Mouse (Mus musculus): Measurements from ENCODE around the gene Sp110. TPM values are rescaled to one million over a fixed set of nuclear protein-coding genes. Genes with fewer than 3 reads are reported as not detected.
"Not testable (repeated sequence)": the region's sequence is repeated elsewhere in the genome, so short reads cannot be mapped to it uniquely, and the experiment has no call there.

Gene Sp110
- 1.9 and 2.1 TPM in 2 replicates for polyA plus RNA-seq (2015; fragmentation: Nextera tagmentation; extraction: Ambion mirVana)

- not testable (repeated sequence) for DNase-seq (ENCODE audit: low spot score); H3K27ac ChIP-seq; H3K36me3 ChIP-seq (ENCODE audit: insufficient read depth, low read length); H3K9me3 ChIP-seq (replicated peaks; ENCODE audit: low read length); H3K4me3 ChIP-seq (replicated peaks; ENCODE audit: low read depth, low read length); ATAC-seq (replicated peaks; ENCODE audit: low FRiP score, low read depth); H3K4me1 ChIP-seq (replicated peaks; ENCODE audit: insufficient read depth, low read length); H3K9ac ChIP-seq (ENCODE audit: low read depth, low read length); H3K4me2 ChIP-seq (ENCODE audit: low read length); H3K27me3 ChIP-seq (ENCODE audit: insufficient read depth, low read length)
- 70% methylated on average over 16 of the region's 17 CpGs for WGBS
Observed at GRCm38 (mm10) chr1:85598271-85599012, at the start of gene Sp110. Gene Sp110, minus strand, starts transcription at chr1:85598817.

DNA sequence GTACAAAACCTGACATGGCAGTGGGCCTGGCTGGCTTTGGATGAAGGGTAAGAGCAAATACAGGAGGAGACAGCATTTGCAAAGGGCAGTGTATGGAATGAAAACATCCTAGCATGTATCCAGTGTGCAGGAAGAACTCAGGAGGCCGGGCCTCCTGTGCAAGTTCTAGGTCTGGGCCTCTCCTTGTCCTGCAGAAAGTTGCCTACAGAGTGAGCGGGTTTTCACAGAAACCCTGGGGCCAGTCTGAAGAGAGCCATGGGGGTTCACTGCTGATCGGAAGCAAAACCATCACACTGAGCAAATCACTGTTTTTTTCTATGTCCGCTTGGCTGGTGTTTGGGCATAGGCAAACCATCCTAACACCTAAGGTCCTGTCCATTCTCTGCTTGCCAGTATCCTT is 39.5 kb upstream of the Sp110 start:
- H3K4me3 ChIP-seq (replicated peaks; ENCODE audit: low read depth, low read length); H3K4me2 ChIP-seq (ENCODE audit: low read length); ATAC-seq (replicated peaks; ENCODE audit: low FRiP score, low read depth); H3K27ac ChIP-seq; DNase-seq (ENCODE audit: low spot score); H3K36me3 ChIP-seq (ENCODE audit: insufficient read depth, low read length); H3K4me1 ChIP-seq (replicated peaks; ENCODE audit: insufficient read depth, low read length); H3K9me3 ChIP-seq (replicated peaks; ENCODE audit: low read length); H3K27me3 ChIP-seq (ENCODE audit: insufficient read depth, low read length); H3K9ac ChIP-seq (ENCODE audit: low read depth, low read length): not testable (repeated sequence)
- 79% methylated on average over 4 of the region's 4 CpGs for WGBS

DNA sequence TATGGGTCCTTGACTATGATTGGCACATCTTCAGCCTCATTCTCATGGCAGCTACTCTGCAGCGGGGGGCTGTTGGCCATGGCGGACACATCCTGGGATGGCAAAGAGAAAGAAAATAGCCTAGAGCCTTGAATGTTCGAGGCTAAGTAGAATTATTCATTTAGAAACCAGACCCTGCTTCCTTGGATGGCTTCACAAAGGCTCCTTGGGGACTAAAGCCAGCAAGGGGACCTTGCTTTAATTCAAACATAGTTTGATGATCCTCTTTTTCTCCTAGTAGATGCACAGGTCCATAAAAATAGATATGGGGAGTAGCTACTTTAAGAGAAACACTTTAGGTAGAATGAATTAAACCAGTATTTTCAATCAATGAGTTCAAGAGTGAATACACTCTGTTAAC is 38.3 kb upstream of the Sp110 start:
- H3K4me1 ChIP-seq (replicated peaks; ENCODE audit: insufficient read depth, low read length); H3K9ac ChIP-seq (ENCODE audit: low read depth, low read length); H3K27me3 ChIP-seq (ENCODE audit: insufficient read depth, low read length); H3K27ac ChIP-seq; H3K36me3 ChIP-seq (ENCODE audit: insufficient read depth, low read length); ATAC-seq (replicated peaks; ENCODE audit: low FRiP score, low read depth); H3K9me3 ChIP-seq (replicated peaks; ENCODE audit: low read length); H3K4me3 ChIP-seq (replicated peaks; ENCODE audit: low read depth, low read length); H3K4me2 ChIP-seq (ENCODE audit: low read length); DNase-seq (ENCODE audit: low spot score): not testable (repeated sequence)
- WGBS, result 51% methylated on average over 3 of the region's 3 CpGs

DNA sequence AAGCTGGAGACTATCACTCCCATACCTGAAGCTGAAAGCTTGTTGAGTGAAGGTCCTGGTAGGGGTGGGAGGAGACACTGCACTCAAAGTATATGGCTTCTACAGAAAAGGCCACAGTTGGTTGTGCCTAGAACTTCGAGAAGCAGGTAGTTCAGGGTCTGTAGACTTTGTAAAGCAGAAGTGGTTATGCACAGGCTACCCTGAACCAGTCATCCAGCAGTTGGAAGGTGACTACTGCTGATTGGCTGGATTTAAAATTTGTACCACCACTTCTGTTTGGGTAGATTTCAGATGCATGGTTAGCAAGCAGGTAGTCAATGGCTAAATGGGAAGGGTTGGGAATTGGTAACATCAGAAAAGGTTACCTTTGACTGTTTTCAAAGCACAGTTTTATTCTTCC is 20.1 kb upstream of the Sp110 start:
- H3K4me1 ChIP-seq (replicated peaks; ENCODE audit: insufficient read depth, low read length); H3K4me3 ChIP-seq (replicated peaks; ENCODE audit: low read depth, low read length); H3K27me3 ChIP-seq (ENCODE audit: insufficient read depth, low read length); H3K4me2 ChIP-seq (ENCODE audit: low read length); H3K27ac ChIP-seq; ATAC-seq (replicated peaks; ENCODE audit: low FRiP score, low read depth); H3K36me3 ChIP-seq (ENCODE audit: insufficient read depth, low read length); H3K9me3 ChIP-seq (replicated peaks; ENCODE audit: low read length); DNase-seq (ENCODE audit: low spot score); H3K9ac ChIP-seq (ENCODE audit: low read depth, low read length): not testable (repeated sequence)
- WGBS, result 64% methylated on average over 1 of the region's 1 CpGs

GRCm38 (mm10) chr1:85617161-85617560 is 18.5 kb upstream of the Sp110 start:
- not testable (repeated sequence) for H3K27me3 ChIP-seq (ENCODE audit: insufficient read depth, low read length); ATAC-seq (replicated peaks; ENCODE audit: low FRiP score, low read depth)
- 62% methylated on average over 4 of the region's 5 CpGs for WGBS

GRCm38 (mm10) chr1:85615819-85616218 is 17.2 kb upstream of the Sp110 start:
- H3K9ac ChIP-seq (ENCODE audit: low read depth, low read length); ATAC-seq (replicated peaks; ENCODE audit: low FRiP score, low read depth); H3K4me2 ChIP-seq (ENCODE audit: low read length); H3K9me3 ChIP-seq (replicated peaks; ENCODE audit: low read length); H3K27ac ChIP-seq; H3K4me1 ChIP-seq (replicated peaks; ENCODE audit: insufficient read depth, low read length); DNase-seq (ENCODE audit: low spot score); H3K4me3 ChIP-seq (replicated peaks; ENCODE audit: low read depth, low read length); H3K27me3 ChIP-seq (ENCODE audit: insufficient read depth, low read length); H3K36me3 ChIP-seq (ENCODE audit: insufficient read depth, low read length): not testable (repeated sequence)
- 60% methylated on average over 3 of the region's 3 CpGs for WGBS

More at GRCm38 (mm10) chr1:85617161-85617560, 18.5 kb upstream of the Sp110 start:
- H3K4me2 ChIP-seq (ENCODE audit: low read length); DNase-seq (ENCODE audit: low spot score); H3K9ac ChIP-seq (ENCODE audit: low read depth, low read length); H3K9me3 ChIP-seq (replicated peaks; ENCODE audit: low read length); H3K4me3 ChIP-seq (replicated peaks; ENCODE audit: low read depth, low read length); H3K36me3 ChIP-seq (ENCODE audit: insufficient read depth, low read length); H3K27ac ChIP-seq; H3K4me1 ChIP-seq (replicated peaks; ENCODE audit: insufficient read depth, low read length): not testable (repeated sequence)

DNA sequence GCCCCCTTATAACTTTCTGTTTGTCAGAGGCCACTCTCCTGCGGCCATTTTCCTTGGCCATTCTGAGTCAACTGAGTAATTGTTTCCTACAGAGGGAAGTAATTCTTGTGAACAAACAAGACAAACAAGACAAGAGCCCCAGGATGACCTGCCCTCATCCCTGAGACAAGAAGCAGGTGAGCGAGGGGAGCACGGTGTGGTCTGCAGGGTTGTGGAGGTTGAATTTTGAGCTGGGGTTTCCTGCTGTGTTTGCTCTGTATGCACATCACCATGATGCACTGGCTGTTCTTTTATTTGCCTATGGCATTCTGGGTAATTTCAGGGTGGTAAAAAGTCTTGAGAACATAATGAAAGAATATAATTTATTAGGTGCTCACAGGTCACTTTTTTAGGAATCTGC is 16.5 kb upstream of the Sp110 start:
- not testable (repeated sequence) for H3K36me3 ChIP-seq (ENCODE audit: insufficient read depth, low read length); H3K9me3 ChIP-seq (replicated peaks; ENCODE audit: low read length); H3K9ac ChIP-seq (ENCODE audit: low read depth, low read length); H3K4me1 ChIP-seq (replicated peaks; ENCODE audit: insufficient read depth, low read length); DNase-seq (ENCODE audit: low spot score); ATAC-seq (replicated peaks; ENCODE audit: low FRiP score, low read depth); H3K27me3 ChIP-seq (ENCODE audit: insufficient read depth, low read length); H3K4me3 ChIP-seq (replicated peaks; ENCODE audit: low read depth, low read length); H3K27ac ChIP-seq; H3K4me2 ChIP-seq (ENCODE audit: low read length)
- WGBS, result 90% methylated on average over 3 of the region's 3 CpGs

DNA sequence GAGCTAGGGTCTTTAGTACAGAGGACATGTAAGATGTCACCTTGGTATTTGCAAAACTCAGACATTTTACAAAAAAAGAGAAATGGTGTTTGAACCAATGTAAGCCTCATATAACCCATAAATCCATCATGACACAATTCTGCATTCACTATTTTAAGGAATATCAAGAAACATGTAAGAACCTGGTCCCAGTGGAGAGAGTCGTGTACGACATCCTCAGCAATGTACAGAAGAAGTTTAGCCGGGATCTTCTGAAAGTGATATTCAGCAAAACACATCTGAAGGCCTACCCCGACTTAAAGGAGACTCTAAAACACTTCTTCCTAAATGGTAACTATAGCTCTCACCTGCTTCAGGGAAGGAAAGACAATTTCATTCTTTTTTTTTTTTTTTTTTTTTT is 12.0 kb upstream of the Sp110 start:
- no CpG with 5 or more reads among the region's 4 CpGs for WGBS
- not testable (repeated sequence) for ATAC-seq (replicated peaks; ENCODE audit: low FRiP score, low read depth)

DNA sequence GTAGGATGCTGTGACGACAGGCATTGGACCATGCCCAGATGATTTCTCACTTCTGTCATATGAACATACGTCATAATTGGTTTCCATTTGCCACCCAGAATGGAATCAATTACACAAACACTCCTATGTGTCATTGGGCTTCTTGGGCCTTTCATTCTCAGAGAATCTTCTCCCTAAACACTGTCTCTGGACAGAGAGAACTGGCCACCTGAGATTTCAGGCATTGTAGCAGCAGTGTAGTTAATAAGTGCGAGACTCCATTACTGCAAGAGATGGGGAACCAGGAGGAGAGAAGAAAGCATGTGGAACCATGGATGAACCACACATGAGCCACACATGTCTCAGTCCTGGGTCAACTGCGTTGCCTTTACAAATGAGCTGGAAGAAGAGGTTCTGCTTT is 9.7 kb upstream of the Sp110 start:
- not testable (repeated sequence) for H3K4me2 ChIP-seq (ENCODE audit: low read length); H3K9me3 ChIP-seq (replicated peaks; ENCODE audit: low read length); H3K4me1 ChIP-seq (replicated peaks; ENCODE audit: insufficient read depth, low read length); DNase-seq (ENCODE audit: low spot score); H3K27ac ChIP-seq; H3K36me3 ChIP-seq (ENCODE audit: insufficient read depth, low read length); H3K4me3 ChIP-seq (replicated peaks; ENCODE audit: low read depth, low read length); H3K9ac ChIP-seq (ENCODE audit: low read depth, low read length); H3K27me3 ChIP-seq (ENCODE audit: insufficient read depth, low read length); ATAC-seq (replicated peaks; ENCODE audit: low FRiP score, low read depth)
- 83% methylated on average over 3 of the region's 4 CpGs for WGBS

More for the DNA sequence above, 12.0 kb upstream of the Sp110 start:
- not testable (repeated sequence) for H3K9ac ChIP-seq (ENCODE audit: low read depth, low read length); H3K9me3 ChIP-seq (replicated peaks; ENCODE audit: low read length); H3K27ac ChIP-seq; DNase-seq (ENCODE audit: low spot score); H3K4me1 ChIP-seq (replicated peaks; ENCODE audit: insufficient read depth, low read length); H3K4me2 ChIP-seq (ENCODE audit: low read length); H3K27me3 ChIP-seq (ENCODE audit: insufficient read depth, low read length); H3K4me3 ChIP-seq (replicated peaks; ENCODE audit: low read depth, low read length); H3K36me3 ChIP-seq (ENCODE audit: insufficient read depth, low read length)
